Mouse (Mus musculus) inflammation-experienced regulatory T-cells, adult 6 months (primary cell): ENCODE measurements around the gene Mast4. TPM values are rescaled to one million over a fixed set of nuclear protein-coding genes. Genes with fewer than 3 reads are reported as not detected.

ENCODE experiments used
- ATAC-seq: one replicate; pipeline ENCODE4 v1.8.0; 2017
- polyA plus RNA-seq, 3 experiments: library from polyadenylated mRNA; unstranded; fragments of 100-300 nt; shearing (Covaris generic); gene quantifications; one replicate each; pipeline ENCODE4 v1.2.1; 2017

Gene Mast4
- polyA plus RNA-seq, 3 experiments from 2014 or later = 9.4 to 30.8 (median 16.1) TPM

- ATAC-seq = no peak
These were observed 214.6 kb downstream of the Mast4 start for GRCm38 (mm10) chr13:103119728-103120127.

- ATAC-seq = no peak
These were observed 219.2 kb downstream of the Mast4 start for GRCm38 (mm10) chr13:103115116-103115515.

- no peak for ATAC-seq
These were observed 220.0 kb downstream of the Mast4 start for GRCm38 (mm10) chr13:103114274-103114673.

- peak; percentile 41 for ATAC-seq
These were observed 224.4 kb downstream of the Mast4 start for GRCm38 (mm10) chr13:103109872-103110271.

- ATAC-seq = no peak
These were observed 226.9 kb downstream of the Mast4 start for GRCm38 (mm10) chr13:103107362-103107761.

- ATAC-seq = no peak
These were observed 231.7 kb downstream of the Mast4 start for GRCm38 (mm10) chr13:103102598-103102997.

GRCm38 (mm10) chr13:103096346-103097150 lies 237.7 kb downstream of the Mast4 start:
- ATAC-seq = no peak

GRCm38 (mm10) chr13:103095491-103095890 lies 238.8 kb downstream of the Mast4 start:
- no peak for ATAC-seq

GRCm38 (mm10) chr13:103094595-103094994 lies 239.7 kb downstream of the Mast4 start:
- ATAC-seq = no peak

GRCm38 (mm10) chr13:103093713-103094112 lies 240.6 kb downstream of the Mast4 start:
- no peak for ATAC-seq

GRCm38 (mm10) chr13:103085540-103086121 lies 248.7 kb downstream of the Mast4 start:
- ATAC-seq = no peak

- no peak for ATAC-seq
These were observed 251.4 kb downstream of the Mast4 start for GRCm38 (mm10) chr13:103082891-103083290.

GRCm38 (mm10) chr13:103079806-103080205 lies 254.5 kb downstream of the Mast4 start:
- ATAC-seq = no peak

- no peak for ATAC-seq
These were observed 255.5 kb downstream of the Mast4 start for GRCm38 (mm10) chr13:103078815-103079214.

- no peak for ATAC-seq
These were observed 260.8 kb downstream of the Mast4 start for GRCm38 (mm10) chr13:103073461-103073860.

- ATAC-seq = no peak
These were observed 262.5 kb downstream of the Mast4 start for GRCm38 (mm10) chr13:103071783-103072182.

GRCm38 (mm10) chr13:103067581-103068166 lies 266.6 kb downstream of the Mast4 start:
- no peak for ATAC-seq

GRCm38 (mm10) chr13:103065437-103065836 lies 268.9 kb downstream of the Mast4 start:
- no peak for ATAC-seq

GRCm38 (mm10) chr13:103061680-103062079 lies 272.6 kb downstream of the Mast4 start:
- no peak for ATAC-seq

- ATAC-seq = no peak
These were observed 274.2 kb downstream of the Mast4 start for GRCm38 (mm10) chr13:103059995-103060652.

- ATAC-seq = no peak
These were observed 277.8 kb downstream of the Mast4 start for GRCm38 (mm10) chr13:103056451-103056850.

GRCm38 (mm10) chr13:103052661-103053060 lies 281.6 kb downstream of the Mast4 start:
- no peak for ATAC-seq

GRCm38 (mm10) chr13:103048954-103049353 lies 285.3 kb downstream of the Mast4 start:
- no peak for ATAC-seq
